Mouse (Mus musculus): ENCODE measurements around the gene Slc2a9.

Slc2a9 gene

GRCm38 (mm10) chr5:38502992-38503391, at the start of gene Slc2a9:
Gene Slc2a9 (minus strand): TSS chr5:38503143.
- no peak for DNase-seq (ENCODE audit: low spot score in 2 of 2)

DNA sequence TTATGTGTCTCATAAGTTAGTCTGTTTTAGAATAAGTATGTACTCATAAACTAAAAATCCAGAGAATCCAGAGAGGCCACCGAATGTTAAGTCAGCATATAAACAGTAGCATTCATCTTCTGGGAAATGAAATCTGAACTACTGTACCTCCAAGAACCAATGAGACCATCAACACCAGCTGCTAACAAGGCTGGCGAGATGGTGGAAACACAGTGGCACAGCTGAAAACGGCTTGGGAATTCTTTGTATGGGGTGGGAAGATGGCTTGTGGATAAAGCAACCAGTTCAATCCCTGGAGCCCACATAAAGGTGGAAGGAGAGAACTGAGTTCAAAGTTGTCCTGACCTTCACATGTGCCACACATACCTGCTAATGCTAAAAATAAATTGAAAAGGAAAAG, 49.7 kb upstream of the Slc2a9 start:
- no peak for DNase-seq (ENCODE audit: low spot score in 2 of 2)

DNA sequence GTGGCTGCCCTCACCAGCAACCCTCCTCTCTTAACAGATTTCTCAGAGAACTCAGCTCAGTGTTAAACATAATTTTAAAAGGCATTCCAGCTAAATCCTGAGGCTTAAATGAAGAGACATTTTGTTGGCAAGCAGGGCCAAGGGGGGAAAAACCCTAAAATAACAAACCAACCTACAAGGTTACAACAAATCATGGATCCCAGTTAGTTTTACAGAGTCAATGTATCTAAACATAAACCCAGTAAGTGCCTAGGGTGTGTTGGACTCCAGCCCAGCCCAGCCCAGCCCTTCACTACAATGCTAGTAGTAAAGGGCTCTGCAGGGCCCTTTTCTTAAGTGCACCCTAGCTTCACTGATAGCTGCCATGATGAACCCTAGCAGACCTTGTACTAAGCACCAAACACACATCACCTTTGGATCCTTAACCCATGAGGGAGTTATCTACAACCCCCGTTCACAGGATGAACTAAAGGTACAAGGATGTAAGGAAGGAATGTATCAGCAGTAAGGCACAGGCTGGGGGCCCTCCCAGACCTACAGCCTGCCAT, 47.4 kb upstream of the Slc2a9 start:
- no peak for DNase-seq (ENCODE audit: low spot score in 2 of 2)

DNA sequence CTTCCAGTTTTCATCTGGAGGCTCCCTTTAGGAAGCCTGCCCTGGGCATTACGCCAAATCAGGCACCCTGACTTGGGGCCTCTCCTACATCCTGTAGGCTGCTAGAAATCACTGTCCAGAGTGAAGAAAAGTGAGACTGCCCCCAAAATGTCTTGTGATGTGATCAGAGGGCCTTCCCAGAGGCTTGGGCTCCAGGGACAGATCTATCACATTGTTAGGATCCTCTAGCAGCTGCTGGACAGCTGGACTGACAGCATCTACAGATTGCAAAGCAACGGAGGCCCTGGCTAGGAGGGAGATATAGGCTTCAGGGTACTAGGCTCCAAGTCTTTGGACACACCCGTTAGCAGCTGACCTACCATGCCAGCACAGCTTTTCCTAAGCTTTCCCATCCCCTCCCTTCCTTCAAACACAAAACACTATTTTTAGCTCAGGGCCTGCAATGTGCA, 46.5 kb upstream of the Slc2a9 start:
- DNase-seq (ENCODE audit: low spot score in 2 of 2): no peak

GRCm38 (mm10) chr5:38547375-38547774, 44.4 kb upstream of the Slc2a9 start:
- DNase-seq (ENCODE audit: low spot score in 2 of 2): peak; percentile 50 to 77

DNA sequence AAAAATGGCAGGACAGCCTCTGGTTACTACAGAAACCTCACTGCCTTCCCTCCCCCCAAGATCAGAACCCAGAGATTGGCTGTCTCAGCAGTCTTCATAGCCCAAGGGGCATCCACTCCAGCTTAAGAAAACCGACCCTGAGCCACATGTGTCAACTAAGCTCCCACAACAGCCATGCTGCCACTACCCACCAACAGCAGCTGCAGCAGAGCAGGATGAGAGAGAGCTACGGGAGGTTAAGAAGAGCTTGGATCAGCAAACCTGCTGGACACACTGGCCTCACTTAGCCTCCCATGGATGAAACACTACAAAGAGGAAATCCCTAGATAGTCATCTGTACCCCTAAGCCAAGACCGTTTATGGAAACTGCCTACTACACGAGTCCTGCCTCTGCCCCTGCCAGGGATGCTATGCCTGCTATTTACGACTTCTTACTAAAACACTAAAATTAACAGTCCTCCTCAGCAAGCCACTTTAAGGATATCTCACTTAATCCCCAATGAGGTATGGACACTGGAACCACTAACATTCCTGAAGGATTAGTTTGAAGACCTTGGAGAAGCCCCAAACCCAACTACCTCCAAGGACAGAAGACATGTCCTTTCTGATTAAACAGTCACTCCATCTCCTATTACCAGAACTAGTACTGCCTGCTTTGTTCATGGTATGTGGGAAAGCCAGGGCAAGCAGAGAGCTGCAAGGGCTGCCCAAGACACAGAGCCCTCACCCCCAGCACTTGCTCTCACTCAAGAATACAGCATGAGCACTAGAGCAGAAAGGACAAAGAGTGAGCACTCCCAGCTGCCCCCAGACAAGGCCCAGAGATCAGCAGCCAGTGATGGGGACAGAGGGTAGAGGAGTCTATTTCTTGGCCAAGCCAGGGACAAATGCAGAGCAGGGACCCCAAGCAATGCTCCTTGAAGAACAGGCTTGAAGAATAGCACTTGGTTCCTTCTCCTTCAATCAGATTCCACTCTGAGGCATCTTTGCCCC, 41.8 kb upstream of the Slc2a9 start:
- no peak for DNase-seq (ENCODE audit: low spot score in 2 of 2)

GRCm38 (mm10) chr5:38543496-38544217, 40.7 kb upstream of the Slc2a9 start:
- no peak for DNase-seq (ENCODE audit: low spot score in 2 of 2)

GRCm38 (mm10) chr5:38541728-38542127, 38.8 kb upstream of the Slc2a9 start:
- no peak for DNase-seq (ENCODE audit: low spot score in 2 of 2)

DNA sequence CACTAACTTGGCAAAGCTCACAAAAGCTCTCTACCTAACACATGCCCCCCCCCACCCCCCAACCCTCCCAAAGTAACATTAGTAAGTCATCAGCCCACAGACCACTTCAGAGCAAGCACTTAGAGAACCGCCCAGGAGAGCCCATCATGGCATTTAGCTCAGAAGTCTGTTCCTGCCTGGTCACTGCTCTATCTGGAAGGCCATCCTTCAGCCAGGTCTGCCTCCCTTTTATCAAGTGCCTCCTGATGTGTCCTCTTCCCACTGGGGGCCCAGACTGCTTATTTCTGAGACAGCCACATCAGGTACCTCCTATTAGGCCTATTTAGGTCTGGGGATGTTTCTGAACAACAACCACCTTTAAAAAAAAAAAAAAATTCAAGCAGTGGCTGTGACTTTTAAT, 38.0 kb upstream of the Slc2a9 start:
- DNase-seq (ENCODE audit: low spot score in 2 of 2): no peak

GRCm38 (mm10) chr5:38538508-38538907, 35.6 kb upstream of the Slc2a9 start:
- DNase-seq (ENCODE audit: low spot score in 2 of 2): no peak

DNA sequence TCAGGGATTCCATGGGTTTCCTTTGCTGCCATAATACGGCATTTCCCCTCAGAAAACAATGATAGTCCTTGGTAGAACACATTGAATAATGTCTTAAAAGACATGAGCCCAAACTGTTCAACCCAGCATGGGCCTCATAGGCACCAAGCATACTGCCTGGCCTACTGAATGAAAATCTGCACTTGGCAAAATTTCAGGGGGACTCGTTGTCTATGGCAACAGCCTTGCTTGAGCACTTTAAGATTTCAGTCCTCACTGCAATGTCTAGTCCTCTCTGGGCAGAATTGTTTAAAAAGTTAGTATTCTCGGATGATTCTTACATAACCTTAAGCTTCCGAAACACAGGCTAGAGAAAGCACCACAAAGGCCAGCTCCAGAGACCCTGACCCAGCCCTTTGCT, 34.9 kb upstream of the Slc2a9 start:
- no peak for DNase-seq (ENCODE audit: low spot score in 2 of 2)

GRCm38 (mm10) chr5:38536822-38537221, 33.9 kb upstream of the Slc2a9 start:
- DNase-seq (ENCODE audit: low spot score in 2 of 2): no peak

- DNase-seq (ENCODE audit: low spot score in 2 of 2): peak; percentile 47 to 75
Measured at GRCm38 (mm10) chr5:38532084-38532483, 29.1 kb upstream of the Slc2a9 start.

DNA sequence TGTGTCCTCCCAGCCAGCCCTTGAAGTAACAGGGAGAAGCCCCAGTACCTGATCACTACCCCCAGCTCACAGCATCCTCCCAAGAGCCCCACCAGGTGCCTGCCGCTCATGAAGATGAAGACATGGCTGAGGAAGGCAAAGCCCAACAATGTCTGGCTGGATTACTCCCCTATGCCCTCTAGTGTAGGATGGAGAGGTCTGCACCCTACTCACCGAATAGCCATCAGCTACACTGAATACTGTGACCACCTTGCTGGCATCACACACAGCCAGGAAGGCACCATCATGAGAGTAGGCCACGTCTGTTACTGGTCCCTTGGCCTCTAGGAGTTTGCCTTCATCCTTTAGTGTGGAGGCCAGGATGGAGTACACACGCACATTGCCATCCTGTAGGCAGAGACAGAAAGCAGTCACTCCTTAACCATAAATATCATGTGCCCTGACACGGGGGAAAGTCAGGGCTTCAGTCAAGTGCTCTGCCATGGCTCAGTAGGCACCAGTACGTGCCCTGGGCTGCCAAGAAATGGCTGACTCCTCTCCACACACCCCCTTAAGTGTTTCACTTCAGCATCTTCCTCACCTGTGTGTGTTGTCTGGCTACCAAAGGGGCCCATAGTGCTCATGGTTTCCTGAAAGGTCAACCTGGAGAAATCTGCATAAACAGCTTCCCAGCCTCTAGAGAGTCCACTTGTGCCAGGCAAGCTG, 26.9 kb upstream of the Slc2a9 start:
- DNase-seq (ENCODE audit: low spot score in 2 of 2): no peak

DNA sequence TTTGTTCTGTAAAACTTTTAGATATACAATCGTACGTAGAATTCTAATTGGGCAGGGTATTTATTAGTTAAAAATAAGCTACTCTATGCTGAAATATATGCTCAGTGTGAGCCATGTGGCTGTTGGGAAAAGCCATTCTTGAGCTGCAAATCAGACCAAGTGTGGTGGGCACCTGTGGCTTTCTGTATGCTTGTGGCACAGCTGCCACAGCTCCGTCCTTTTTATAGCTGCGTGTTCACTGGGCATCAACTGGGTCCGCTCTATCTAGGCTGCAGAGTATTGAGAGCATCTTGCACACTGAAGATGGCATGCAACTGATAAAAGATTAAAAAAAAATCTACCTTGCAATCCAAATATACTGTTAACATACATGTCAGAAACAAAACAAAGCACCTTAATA, 20.0 kb upstream of the Slc2a9 start:
- DNase-seq (ENCODE audit: low spot score in 2 of 2): no peak

GRCm38 (mm10) chr5:38520838-38521237, 17.9 kb upstream of the Slc2a9 start:
- DNase-seq (ENCODE audit: low spot score in 2 of 2): no peak

GRCm38 (mm10) chr5:38516267-38516666, 13.3 kb upstream of the Slc2a9 start:
- DNase-seq (ENCODE audit: low spot score in 2 of 2): peak in 1 of 2 experiments; percentile 31

DNA sequence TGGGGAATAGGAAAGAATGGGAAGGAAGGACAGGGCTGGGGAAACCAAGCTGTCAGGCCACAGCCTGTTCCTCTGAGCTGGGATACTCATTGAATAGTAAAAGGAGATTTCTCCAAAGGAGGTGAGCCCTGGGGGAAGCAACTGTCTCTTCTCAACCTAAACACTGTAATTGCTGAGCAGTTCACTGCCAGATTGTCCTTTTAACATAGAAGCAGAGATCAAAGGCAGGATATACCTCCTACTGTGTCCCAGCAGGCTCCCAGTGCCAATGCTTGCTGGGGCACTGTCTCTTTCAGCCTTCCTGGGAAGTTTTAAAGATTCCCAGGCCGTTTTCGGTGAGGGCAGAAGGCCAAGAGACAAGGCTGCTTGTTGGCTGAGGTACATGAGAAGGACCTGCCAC, 10.0 kb upstream of the Slc2a9 start:
- DNase-seq (ENCODE audit: low spot score in 2 of 2): no peak

DNA sequence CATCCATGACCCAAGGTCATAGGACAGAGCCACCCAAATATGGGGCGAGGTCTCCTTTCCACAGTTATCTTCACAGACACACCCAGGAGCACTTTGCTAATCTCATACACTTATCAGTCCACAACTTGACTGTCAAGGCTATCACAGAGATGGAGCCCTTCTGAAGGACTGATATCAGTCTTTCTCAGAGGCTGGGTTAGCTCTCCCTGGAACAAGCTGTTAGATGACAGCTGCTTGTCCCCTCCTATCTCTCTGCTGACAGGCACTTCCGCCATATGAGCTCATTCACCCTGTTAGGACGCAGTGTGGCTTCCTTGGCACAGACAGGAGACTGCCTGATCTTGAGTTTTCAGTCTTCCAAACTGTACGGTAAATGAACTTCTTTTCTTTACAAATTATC, 6.6 kb upstream of the Slc2a9 start:
- DNase-seq (ENCODE audit: low spot score in 2 of 2): no peak

GRCm38 (mm10) chr5:38505435-38505765, 2.5 kb upstream of the Slc2a9 start:
- DNase-seq (ENCODE audit: low spot score in 2 of 2): no peak

DNA sequence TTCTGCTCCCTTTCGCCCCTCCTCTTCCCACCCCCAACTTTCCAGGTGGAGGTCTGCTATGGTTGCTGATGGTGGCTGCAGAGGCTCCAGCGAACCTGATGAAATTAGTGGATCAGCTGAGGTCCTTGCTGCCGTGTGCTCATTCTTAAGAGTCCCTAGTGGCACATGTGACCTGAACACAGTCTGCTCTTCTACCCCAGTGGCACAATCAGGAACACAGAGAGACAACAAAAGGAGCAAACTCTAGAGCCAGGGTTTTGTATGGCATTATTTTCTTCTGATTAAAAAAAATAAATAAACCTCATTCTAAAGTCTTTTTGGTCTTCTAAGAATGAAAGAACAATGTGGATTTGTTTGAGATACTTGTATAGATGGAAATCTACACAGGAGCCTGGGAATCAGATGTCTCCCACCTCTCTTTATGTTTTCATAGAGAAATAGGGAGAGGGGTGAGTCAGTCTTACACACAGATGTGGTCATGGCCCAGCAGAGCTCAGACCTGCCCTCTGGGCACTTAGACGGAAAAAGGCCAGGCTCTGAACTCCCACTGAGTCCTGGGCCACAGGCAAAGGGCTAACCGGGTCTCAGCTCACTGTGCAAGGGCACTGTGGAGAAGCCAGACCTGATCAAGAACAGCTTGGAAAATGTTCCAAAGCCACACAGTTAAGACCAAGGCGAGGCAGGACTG, 1.9 kb upstream of the Slc2a9 start:
- DNase-seq (ENCODE audit: low spot score in 2 of 2): no peak
